Mouse (Mus musculus) megakaryocyte, embryonic 14.5 days (primary cell): ENCODE data around the gene Dusp3. TPM values are rescaled to one million over a fixed set of nuclear protein-coding genes. Genes with fewer than 3 reads are reported as not detected.
A peak's percentile ranks its signal among the peaks of the same experiment; 100 is the strongest.

Experiments used
- H3K27me3 ChIP-seq: replicated peaks from 2 replicates; pipeline ENCODE3; 2012; ENCODE audit warnings: inconsistent platforms
- H3K36me3 ChIP-seq: replicated peaks from 2 replicates; pipeline ENCODE3; 2012; ENCODE audit warnings: low read length, inconsistent platforms, mixed read lengths
- H3K4me1 ChIP-seq: 2 replicates; pipeline ENCODE4 v1.6.1; 2012; ENCODE audit warnings: inconsistent platforms
- H3K4me3 ChIP-seq: replicated peaks from 2 replicates; pipeline ENCODE3; 2012; ENCODE audit warnings: moderate library complexity, mild to moderate bottlenecking, inconsistent platforms
- H3K9me3 ChIP-seq: 2 replicates; pipeline ENCODE4 v1.6.1; 2012; ENCODE audit warnings: inconsistent platforms
- FLI1 ChIP-seq: IDR thresholded peaks from 2 replicates; pipeline ENCODE4 v1.6.1; 2012; ENCODE audit warnings: low read length, inconsistent platforms, mixed read lengths
- GATA1 ChIP-seq: IDR thresholded peaks from 3 replicates; pipeline ENCODE4 v1.6.1; 2012; ENCODE audit warnings: mixed read lengths, low read length, inconsistent platforms, borderline replicate concordance
- polyA plus RNA-seq: library from polyadenylated mRNA; stranded (reverse); fragments of >175 nt; gene quantifications from 2 replicates; pipeline ENCODE4 v1.2.3, GENCODE M21; 2012; ENCODE audit warnings: low replicate concordance; ENCODE audit not compliant: insufficient read depth

Gene Dusp3
- polyA plus RNA-seq, 1 experiment: 47.3 TPM

- peaks cover 26% of the 10 kb centered on the region for H3K4me1 ChIP-seq
- no peak for TF ChIP-seq FLI1
- no peak for TF ChIP-seq GATA1
- H3K9me3 ChIP-seq: no peaks in the 10 kb centered on the region
- H3K36me3 ChIP-seq: no peaks in the 10 kb centered on the region
- peaks cover 77% of the 10 kb centered on the region for H3K27me3 ChIP-seq
- peak overlapping the region; percentile 91 for H3K4me3 ChIP-seq
These were observed 40.7 kb upstream of the Dusp3 start for GRCm38 (mm10) chr11:102027361-102028017.

- H3K36me3 ChIP-seq: no peaks in the 10 kb centered on the region
- TF ChIP-seq GATA1 (no peak), FLI1 (no peak)
- peak overlapping the region; percentile 91 for H3K4me3 ChIP-seq
- H3K27me3 ChIP-seq: peaks cover 79% of the 10 kb centered on the region
- H3K4me1 ChIP-seq: peaks cover 26% of the 10 kb centered on the region
- H3K9me3 ChIP-seq: no peaks in the 10 kb centered on the region
These were observed 40.0 kb upstream of the Dusp3 start for GRCm38 (mm10) chr11:102026694-102027360.

- Histone ChIP-seq H3K4me3 (peak overlapping the region; percentile 91), H3K9me3 (no peaks in the 10 kb centered on the region), H3K27me3 (peaks cover 82% of the 10 kb centered on the region), H3K4me1 (peaks cover 26% of the 10 kb centered on the region), H3K36me3 (no peaks in the 10 kb centered on the region)
- TF ChIP-seq GATA1 (no peak), FLI1 (no peak)
These were observed 39.3 kb upstream of the Dusp3 start for GRCm38 (mm10) chr11:102025991-102026660.

GRCm38 (mm10) chr11:102025354-102025753 is 38.5 kb upstream of the Dusp3 start:
- Histone ChIP-seq H3K36me3 (no peaks in the 10 kb centered on the region), H3K27me3 (peaks cover 83% of the 10 kb centered on the region), H3K4me1 (peaks cover 26% of the 10 kb centered on the region), H3K4me3 (no peak overlapping the region), H3K9me3 (no peaks in the 10 kb centered on the region)
- TF ChIP-seq GATA1 (no peak), FLI1 (no peak)

GRCm38 (mm10) chr11:102024875-102025274 is 38.1 kb upstream of the Dusp3 start:
- Histone ChIP-seq H3K4me1 (peaks cover 22% of the 10 kb centered on the region), H3K27me3 (peaks cover 83% of the 10 kb centered on the region), H3K9me3 (no peaks in the 10 kb centered on the region), H3K4me3 (no peak overlapping the region), H3K36me3 (no peaks in the 10 kb centered on the region)
- no peak for TF ChIP-seq FLI1
- TF ChIP-seq GATA1: no peak

- no peak overlapping the region for H3K4me3 ChIP-seq
- H3K9me3 ChIP-seq: no peaks in the 10 kb centered on the region
- peaks cover 86% of the 10 kb centered on the region for H3K27me3 ChIP-seq
- H3K36me3 ChIP-seq: no peaks in the 10 kb centered on the region
- TF ChIP-seq FLI1 (no peak), GATA1 (no peak)
- H3K4me1 ChIP-seq: peaks cover 19% of the 10 kb centered on the region
These were observed 37.4 kb upstream of the Dusp3 start for GRCm38 (mm10) chr11:102024084-102024758.

GRCm38 (mm10) chr11:102023406-102023805 is 36.6 kb upstream of the Dusp3 start:
- no peak for TF ChIP-seq GATA1
- no peak for TF ChIP-seq FLI1
- H3K27me3 ChIP-seq: peaks cover 89% of the 10 kb centered on the region
- no peaks in the 10 kb centered on the region for H3K9me3 ChIP-seq
- no peak overlapping the region for H3K4me3 ChIP-seq
- no peaks in the 10 kb centered on the region for H3K36me3 ChIP-seq
- H3K4me1 ChIP-seq: peaks cover 19% of the 10 kb centered on the region

- Histone ChIP-seq H3K9me3 (peaks cover 5% of the 10 kb centered on the region; the same call in 1 of the 2 replicates), H3K4me1 (peaks cover 3% of the 10 kb centered on the region), H3K36me3 (no peaks in the 10 kb centered on the region), H3K4me3 (no peak overlapping the region), H3K27me3 (peaks cover 82% of the 10 kb centered on the region)
- no peak for TF ChIP-seq GATA1
- no peak for TF ChIP-seq FLI1
These were observed 34.4 kb upstream of the Dusp3 start for GRCm38 (mm10) chr11:102021196-102021595.

GRCm38 (mm10) chr11:102019736-102020135 is 32.9 kb upstream of the Dusp3 start:
- peaks cover 5% of the 10 kb centered on the region; the same call in 1 of the 2 replicates for H3K9me3 ChIP-seq
- H3K36me3 ChIP-seq: no peaks in the 10 kb centered on the region
- H3K4me3 ChIP-seq: no peak overlapping the region
- H3K27me3 ChIP-seq: peaks cover 81% of the 10 kb centered on the region
- no peaks in the 10 kb centered on the region for H3K4me1 ChIP-seq
- TF ChIP-seq FLI1: no peak
- no peak for TF ChIP-seq GATA1
